Mouse (Mus musculus): ENCODE measurements around the gene Sprn. TPM values are rescaled to one million over a fixed set of nuclear protein-coding genes. Genes with fewer than 3 reads are reported as not detected.
A peak's percentile ranks its signal among the peaks of the same experiment; 100 is the strongest.

Sprn gene
- 100 to 1,000 TPM; 165 to 170 TPM for total RNA-seq (2021)

- peak; percentile 70 to 78 for DNase-seq
Measured at GRCm38 (mm10) chr7:140154218-140154927, at the start of gene Sprn. Gene Sprn (minus strand): TSS chr7:140154877.

GRCm38 (mm10) chr7:140201090-140201489, 46.4 kb upstream of the Sprn start:
- DNase-seq, result no peak

GRCm38 (mm10) chr7:140196002-140196401, 41.3 kb upstream of the Sprn start:
- DNase-seq, result no peak

DNA sequence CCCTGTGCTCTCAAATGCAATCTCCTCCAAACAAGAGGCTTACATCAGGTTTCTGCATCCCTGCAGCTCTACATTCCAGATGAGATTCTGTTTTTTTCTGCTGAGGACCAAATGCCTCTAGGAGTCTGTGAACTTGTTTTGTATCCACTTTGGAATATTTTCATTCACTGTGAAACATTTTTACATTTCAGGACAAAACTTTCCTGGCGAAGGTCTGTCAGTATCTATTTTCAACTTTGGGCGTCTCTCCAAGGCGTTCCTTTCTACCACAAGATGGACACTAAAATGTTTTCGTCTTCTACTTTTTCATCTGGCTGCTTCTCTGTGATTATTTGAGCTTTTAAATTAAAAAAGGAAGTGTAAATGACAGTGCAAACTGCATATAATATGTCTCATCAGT, 39.4 kb upstream of the Sprn start:
- no peak for DNase-seq

DNA sequence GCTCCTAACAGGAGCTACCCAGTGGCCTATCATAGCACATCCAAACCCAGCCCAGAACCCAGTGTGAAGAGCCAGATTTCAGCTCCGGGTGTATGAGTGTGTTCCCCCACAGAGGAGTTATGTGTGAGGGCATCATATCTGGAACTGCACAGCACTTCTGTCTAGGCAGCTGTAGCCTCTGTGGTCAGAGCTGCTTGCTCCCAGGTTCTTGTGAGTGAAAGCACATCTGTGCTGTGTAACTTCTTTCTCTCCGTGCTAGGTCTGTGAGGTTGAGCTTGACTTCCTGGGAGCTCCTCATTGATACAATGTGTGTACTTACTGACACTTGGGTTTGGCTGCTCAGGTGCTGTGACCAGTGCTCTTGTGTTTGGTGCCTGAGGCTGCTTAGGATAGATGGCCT, 38.2 kb upstream of the Sprn start:
- DNase-seq, result no peak

GRCm38 (mm10) chr7:140192445-140192844, 37.8 kb upstream of the Sprn start:
- no peak for DNase-seq

DNA sequence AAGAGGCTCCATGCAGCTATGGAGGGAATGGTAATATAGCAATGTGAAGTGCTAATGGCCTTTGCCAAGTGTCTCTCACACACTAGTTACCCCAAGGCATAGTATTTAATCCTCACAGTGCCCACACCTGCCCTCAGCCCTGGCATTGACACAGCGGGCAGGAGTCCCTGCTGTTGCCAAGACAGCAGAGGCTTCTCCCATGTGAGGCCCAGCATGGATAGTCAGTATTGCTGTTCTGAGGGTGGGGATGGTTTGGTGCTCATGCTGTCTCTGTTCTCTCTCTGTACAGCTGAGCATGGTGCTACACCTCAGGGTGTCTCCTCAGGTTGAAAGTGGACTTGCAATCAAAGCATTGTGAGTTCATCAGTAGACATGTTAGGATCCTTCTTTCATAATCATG, 35.8 kb upstream of the Sprn start:
- no peak for DNase-seq

GRCm38 (mm10) chr7:140188391-140189328, 34.0 kb upstream of the Sprn start:
- peak in 1 of 2 experiments; percentile 36 for DNase-seq

DNA sequence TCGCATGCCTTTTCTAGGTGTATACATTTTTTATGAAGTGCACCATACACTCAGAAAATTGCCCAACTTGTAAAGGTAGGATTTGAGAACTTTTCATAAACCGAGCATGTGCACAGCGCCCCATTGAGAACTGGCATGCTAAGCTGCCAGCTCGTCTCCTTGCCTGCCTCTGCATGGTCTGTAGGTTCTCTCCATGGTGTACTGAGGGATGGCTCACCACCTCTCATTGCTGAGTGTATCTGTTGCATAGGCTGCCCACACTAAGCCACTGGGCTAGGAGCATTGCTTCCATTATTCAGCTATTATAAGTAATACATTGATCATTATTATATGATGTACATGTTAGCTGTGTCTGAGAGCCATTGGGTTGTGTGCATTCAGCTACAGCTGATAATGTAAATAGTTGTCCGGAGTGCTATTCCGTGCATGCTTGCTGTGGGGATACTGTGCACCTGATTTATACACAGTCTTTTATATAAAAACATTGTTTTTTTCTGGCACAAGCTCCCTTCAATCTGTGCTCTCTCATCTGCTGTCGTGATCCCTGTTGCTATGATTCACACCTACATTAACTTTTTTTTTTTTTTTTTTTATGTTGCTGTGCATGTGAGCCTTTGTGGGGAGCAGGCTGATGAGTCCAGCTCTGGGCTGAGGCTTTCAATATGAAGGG, 33.2 kb upstream of the Sprn start:
- DNase-seq, result peak in 1 of 2 experiments; percentile 23

GRCm38 (mm10) chr7:140186646-140187620, 32.3 kb upstream of the Sprn start:
- peak; percentile 31 to 36 for DNase-seq

DNA sequence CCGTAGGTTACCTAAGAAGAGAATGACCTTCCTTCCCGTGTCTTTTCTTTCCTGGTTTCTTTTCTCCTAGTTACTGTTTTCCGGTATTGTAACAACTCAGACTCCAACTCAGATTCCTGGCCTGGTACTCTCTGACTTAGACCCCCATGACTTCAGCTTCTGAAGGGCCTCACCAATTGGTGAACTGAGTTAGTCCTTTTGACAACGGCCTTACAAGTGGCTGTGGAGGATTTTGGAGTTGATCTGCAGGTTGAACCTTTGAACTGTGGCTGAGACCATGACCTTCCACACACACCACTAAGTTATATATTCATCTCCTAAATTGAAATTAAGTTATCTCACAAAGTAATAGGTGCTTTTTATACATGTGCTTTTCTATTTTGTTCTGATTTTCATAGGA, 29.5 kb upstream of the Sprn start:
- no peak for DNase-seq

GRCm38 (mm10) chr7:140180692-140181091, 26.0 kb upstream of the Sprn start:
- DNase-seq, result no peak

DNA sequence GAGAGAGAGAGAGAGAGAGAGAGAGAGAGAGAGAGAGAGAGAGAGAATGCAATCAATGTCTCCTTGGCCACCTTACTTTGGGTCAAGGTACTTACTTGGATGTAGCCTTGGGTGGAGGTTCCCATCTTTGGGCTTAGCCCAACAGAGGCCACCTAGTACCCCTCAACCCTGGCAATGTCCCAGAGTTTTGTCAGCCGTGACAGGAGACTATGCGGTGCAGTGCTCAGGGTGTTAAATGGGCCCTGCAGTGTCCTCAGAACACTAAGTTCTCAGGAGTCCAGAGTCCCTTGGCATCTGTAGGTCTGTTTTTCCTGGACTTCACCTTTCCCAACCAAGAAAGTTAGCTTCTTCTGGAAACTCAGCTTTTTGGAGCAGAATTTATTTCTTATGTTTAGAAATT, 24.5 kb upstream of the Sprn start:
- no peak for DNase-seq

GRCm38 (mm10) chr7:140172936-140173335, 18.3 kb upstream of the Sprn start, which contains the start of gene Olfr523:
Gene Olfr523 (plus strand): TSS chr7:140173217.
- DNase-seq, result no peak

GRCm38 (mm10) chr7:140170863-140171262, 16.2 kb upstream of the Sprn start:
- no peak for DNase-seq

DNA sequence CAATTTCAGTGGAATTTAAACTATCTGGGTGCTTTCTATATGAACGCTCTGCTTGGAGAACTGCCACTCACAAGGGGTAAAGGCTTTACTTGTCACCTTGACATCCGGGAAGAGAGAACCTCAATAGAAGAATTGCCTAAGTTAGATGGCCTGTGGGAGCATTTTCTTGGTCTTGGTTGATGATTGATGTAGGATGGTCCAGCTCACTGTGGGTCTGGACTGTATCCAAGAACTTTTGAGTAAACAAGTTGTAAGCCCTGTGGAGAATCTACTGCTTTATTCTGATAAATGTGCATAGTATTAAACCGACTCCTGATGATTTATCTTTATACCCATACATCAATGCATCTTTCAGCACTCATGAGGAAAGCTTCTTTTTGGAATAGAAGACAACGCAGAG, 14.7 kb upstream of the Sprn start:
- no peak for DNase-seq

DNA sequence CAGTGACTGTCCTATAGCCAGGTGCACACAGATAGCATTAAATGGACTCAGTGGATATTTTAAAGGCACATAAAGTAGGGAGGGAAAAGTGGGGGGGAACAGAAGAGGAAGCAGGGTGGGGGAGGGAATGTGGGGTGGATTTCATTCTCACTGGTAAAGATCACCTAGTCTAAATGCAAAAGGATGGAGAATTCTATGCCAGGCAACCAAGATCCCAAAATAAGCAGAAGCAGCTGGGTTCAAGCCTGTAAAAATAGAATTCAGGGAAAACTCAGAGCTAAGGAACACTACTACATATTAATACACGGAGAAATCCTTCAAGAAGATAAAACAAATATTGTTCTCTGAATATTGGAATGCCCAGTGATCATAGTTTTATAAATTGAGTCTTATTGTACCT, 13.3 kb upstream of the Sprn start:
- no peak for DNase-seq

- no peak for DNase-seq
Measured at GRCm38 (mm10) chr7:140164664-140165063, 10.0 kb upstream of the Sprn start, which contains the start of gene Olfr522. Gene Olfr522 (minus strand): TSS chr7:140164764.

DNA sequence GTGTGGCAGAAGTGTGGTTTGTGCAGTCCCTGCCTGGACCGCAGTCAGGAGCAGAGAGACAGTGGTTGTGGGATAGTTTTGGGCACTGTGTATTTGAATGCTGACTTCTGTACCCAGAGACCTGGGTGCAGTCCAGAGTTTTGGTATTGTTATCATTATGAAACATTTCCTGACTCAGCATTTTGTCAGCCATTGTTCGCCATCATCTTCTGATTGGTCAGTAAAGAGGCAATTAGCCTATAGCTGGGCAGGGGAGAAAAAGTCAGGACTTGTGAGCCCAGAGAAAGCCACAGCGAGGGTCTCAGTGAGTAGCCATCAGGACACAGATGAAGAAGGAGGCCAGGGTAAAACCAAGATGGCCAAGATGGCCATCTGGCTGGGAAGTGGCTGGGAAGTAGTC, 5.7 kb upstream of the Sprn start:
- DNase-seq, result no peak

DNA sequence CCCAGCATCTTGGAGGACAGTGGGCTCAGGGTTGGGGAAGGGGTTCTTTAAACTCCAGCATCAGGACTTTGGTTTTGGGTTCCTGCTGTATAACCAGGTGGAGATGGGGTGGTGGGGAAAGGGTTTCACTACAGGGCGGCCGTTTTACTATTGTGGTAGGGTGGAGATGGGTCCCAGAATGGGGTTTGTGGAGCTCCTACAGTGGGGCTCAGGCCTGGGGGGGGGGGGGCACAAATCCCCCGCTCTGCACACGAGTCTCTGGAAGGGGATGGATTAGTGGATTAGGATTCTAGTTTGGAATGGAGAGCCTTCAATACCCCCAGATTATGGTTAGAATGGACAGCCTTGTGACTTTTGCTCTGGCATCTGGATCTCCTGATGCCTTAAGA, 854 bp downstream of the Sprn start:
- no peak for DNase-seq

DNA sequence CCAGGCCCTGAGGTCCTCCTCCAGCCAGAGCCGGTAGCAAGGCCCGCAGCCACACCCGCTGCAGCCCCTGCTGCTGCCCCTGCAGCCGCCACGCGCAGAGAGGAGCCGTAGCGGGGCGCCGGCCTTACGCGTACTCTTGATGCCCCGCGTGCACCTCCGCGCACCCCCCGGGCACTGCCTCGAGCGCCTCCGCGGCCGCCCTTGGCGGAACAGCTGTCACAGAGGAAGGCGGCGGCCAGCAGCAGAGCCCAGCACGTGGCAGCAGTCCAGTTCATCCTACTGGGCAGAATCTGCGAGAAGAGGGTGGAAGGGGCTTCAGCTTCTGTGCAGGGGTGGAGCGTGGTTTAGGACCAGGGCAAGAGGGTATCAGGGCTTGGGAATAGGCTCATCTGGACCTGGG, 1.3 kb downstream of the Sprn start:
- DNase-seq, result peak; percentile 43 to 52

- DNase-seq, result no peak
Measured at GRCm38 (mm10) chr7:140144550-140144949, 10.1 kb downstream of the Sprn start.
